Mouse (Mus musculus) left cerebral cortex, postnatal 10 days (tissue): ENCODE data around the gene Pkd1l2. TPM values are rescaled to one million over a fixed set of nuclear protein-coding genes. Genes with fewer than 3 reads are reported as not detected.
A peak's percentile ranks its signal among the peaks of the same experiment; 100 is the strongest.

Experiments
- DNase-seq, 2 experiments: peaks; one replicate each; pipeline ENCODE4 v3.0.0; 2021 to 2022; ENCODE audit warnings: low spot score in 2 of 2, mixed read lengths in 1 of 2; ENCODE audit errors: extremely low spot score in 1 of 2
- intact Hi-C: fragments of 180-260 bp; cut with DNase I; formaldehyde crosslinking; loops from one replicate; pipeline ENCODE4 v1.15.1; 2025
- total RNA-seq, 2 experiments: library from RNA; stranded (reverse); gene quantifications; 2 replicates each; pipeline ENCODE4 v1.2.3; 2021

Gene Pkd1l2
- total RNA-seq, 2 experiments from 2014 or later = not detected

DNA sequence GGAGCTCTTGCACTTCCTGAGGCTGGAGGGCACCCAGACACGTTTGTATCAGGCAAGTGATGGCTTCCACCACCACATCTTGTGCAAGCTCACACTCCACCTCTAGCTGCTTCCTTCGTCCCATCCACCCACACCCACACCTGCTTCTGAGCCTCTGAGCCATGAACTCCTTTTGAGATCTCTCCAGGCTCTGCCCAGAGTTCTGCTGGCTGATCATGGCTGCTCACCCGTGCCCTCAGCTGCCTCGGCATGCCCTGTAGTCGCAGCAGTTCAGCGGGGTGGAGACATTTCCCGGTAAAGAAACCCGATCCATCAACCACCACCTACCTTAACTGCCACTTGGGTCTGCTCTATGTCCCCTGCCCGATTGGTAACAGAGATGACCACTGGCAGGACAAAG, 30.9 kb downstream of the Pkd1l2 start:
- no peak for DNase-seq
- intact Hi-C loops = no loop called here

GRCm38 (mm10) chr8:117050763-117051162, 31.5 kb downstream of the Pkd1l2 start:
- intact Hi-C loops = no loop called here
- DNase-seq = no peak

DNA sequence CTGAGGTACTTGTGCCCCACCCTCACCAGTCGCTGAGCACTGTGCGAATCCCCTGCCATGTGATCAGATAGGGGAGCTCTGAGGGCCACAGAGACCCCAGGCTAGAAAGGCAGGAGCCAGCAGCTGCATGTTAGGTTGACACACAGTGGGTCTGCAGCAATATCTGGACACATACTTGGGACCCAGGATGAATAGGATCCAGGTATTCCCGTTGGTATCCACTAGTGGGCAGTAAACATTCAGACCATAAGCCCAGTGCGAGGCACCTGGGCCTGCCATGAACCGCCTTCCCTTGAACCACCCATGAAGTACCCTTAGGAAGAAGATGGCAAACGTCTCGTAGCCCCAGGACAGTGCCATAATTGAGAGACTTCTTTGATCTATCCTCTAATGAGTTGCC, 32.8 kb downstream of the Pkd1l2 start:
- intact Hi-C loops = no loop called here
- DNase-seq = no peak

- DNase-seq = no peak
- intact Hi-C loops = no loop called here
These were observed 38.7 kb downstream of the Pkd1l2 start for GRCm38 (mm10) chr8:117043584-117043983.

DNA sequence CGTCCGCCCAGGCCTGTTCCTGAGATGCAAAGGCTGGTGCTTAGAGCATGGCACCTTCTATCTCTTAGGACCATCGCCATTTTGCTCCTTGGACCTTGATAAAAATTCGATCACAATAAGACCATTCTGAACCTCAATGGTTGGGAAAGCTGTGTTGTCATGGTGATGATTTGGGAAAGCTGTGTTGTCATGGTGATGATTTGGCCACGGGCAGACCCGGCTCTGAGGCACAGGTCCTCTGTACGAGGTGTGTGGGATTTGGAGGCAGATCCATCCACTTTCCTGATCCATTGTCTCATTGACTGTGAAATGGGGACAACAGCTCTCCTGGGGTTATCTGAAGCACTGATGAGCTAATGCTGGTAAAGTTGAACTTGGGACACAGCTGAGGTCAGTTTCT, 42.4 kb downstream of the Pkd1l2 start:
- no peak for DNase-seq
- intact Hi-C loops = no loop called here

- no peak for DNase-seq
- intact Hi-C loops = no loop called here
These were observed 44.8 kb downstream of the Pkd1l2 start for GRCm38 (mm10) chr8:117037374-117037935.

DNA sequence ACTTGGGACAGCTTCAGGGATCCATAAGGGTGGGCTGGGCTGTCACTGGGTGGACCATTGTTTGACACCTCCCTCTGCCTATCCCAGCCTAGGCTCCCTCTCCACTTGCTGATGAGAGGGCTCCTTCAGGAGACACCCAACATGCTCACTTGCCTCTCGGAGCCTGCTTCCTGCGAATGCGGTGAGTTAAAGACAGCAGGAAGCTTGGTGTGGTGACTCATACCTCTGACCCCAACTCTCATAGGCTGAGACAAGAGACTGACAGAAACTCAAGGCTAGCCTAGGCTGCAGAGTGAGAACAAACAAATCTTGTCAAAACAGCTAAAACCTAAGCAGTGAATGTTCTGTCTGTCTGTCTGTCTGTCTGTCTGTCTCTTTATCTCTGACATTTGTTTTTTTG, 48.9 kb downstream of the Pkd1l2 start:
- intact Hi-C loops = no loop called here

DNA sequence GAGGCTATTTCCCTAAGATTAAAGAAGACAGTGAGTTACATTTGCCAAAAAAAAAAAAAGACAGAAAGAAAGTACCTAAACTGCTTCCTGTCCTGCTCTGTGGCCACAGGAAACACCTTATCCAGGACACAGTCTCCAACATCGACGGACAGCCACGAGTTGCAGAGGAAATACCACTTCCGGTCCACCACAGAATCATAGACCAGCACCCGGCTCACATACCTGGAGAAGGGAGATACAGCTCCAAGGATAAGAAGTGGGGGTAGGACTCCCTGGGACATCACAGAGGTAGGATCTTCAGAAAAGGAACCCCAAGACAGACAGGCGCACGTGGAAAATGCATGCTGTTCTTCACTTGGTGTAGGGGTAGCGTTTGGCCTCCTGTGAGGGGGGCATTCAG, 49.6 kb downstream of the Pkd1l2 start:
- intact Hi-C loops = no loop called here
- DNase-seq = no peak

More for the DNA sequence above, 48.9 kb downstream of the Pkd1l2 start:
- no peak for DNase-seq

- intact Hi-C loops = no loop called here
- DNase-seq = no peak
These were observed 50.8 kb downstream of the Pkd1l2 start for GRCm38 (mm10) chr8:117031476-117031875.

DNA sequence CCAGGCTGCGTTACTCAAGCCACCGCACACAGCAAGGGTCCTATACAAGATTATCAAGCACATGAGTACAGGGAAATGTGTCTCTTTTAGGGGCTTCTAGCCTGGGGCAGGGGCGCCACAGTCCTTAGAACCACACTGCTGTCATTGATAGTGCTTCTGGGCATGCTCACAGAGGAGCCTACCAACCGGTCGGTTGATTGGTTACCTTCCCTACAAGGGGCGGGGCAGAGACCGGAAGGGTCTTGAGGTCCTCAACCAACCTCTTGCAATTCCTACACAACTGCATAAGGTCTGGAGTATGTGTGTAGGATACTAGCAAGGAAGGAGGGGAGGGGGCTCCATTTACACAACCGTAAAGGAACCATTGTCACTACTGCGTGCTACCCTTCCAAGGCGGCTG, 53.6 kb downstream of the Pkd1l2 start:
- intact Hi-C loops = no loop called here
- DNase-seq = no peak

- no peak for DNase-seq
- intact Hi-C loops = no loop called here
These were observed 54.6 kb downstream of the Pkd1l2 start for GRCm38 (mm10) chr8:117027601-117028000.

- no peak for DNase-seq
- intact Hi-C loops = no loop called here
These were observed 59.8 kb downstream of the Pkd1l2 start for GRCm38 (mm10) chr8:117022297-117022993.

DNA sequence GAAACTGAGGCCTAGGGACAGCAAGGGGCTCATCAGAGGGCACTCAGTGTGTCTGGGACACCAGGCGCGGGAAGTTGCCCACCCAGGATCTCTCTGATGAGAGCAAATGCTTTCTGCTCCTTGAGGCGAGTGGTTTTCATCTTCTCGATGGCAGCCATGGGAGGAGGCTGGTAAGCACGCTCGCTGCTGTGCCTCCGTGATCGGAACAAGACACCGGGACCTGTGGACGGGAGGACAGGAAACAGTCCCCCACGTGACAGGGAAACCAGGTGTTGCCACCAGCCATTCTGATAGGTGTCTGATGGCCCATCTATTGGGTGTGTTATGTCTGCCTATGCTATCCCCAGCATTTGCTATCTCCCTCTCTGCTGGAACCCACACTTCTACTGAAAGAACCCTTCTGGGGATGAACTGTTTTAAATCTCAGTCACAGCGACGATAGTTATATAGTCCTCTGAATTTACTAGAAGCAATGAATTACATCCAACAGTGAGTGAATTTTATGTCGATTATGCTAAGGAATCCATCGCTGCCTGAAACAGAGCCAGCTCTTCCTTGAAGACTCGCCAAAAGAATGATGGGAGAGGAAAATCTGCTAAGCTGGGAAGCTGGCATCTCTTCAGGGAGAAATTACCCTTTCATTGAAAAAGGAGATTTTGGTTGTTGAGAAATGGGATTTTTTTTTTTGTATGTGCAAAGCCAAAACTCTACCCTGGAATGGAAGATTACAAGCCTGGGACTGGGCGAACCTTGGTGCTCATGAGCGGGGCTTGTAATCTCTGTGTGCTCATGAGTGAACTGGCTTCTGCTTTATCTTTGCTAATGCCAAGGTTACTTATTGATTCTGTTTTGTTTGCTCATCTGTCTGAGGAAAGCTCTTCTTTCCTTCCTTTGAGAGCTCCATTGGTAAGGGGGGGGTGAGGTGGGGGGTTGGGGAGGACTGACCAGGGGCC, 62.6 kb downstream of the Pkd1l2 start:
- DNase-seq = peak in 1 of 2 experiments; percentile 76
- intact Hi-C loops = no loop called here

- intact Hi-C loops = no loop called here
- DNase-seq = no peak
These were observed 64.4 kb downstream of the Pkd1l2 start for GRCm38 (mm10) chr8:117017896-117018295.

DNA sequence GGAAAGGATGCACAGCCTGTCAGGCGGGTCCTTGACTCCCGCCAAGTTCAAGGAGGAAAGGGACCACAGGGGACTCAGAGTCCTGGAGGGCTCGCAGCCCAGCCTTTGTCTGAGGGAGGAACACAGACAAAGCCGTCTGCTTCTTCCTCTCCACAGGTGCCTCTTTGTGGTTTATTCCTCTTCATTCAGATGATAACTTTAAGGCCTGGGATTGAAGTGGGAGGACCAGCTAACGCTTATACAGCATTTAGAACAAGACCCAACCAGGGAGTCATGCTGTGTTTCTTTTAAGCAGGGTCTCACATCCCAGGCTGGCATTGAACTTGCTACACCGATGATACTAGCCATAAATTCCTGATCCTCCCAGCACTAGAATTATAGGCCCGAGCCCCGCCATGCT, 65.2 kb downstream of the Pkd1l2 start:
- intact Hi-C loops = no loop called here
- DNase-seq = no peak

DNA sequence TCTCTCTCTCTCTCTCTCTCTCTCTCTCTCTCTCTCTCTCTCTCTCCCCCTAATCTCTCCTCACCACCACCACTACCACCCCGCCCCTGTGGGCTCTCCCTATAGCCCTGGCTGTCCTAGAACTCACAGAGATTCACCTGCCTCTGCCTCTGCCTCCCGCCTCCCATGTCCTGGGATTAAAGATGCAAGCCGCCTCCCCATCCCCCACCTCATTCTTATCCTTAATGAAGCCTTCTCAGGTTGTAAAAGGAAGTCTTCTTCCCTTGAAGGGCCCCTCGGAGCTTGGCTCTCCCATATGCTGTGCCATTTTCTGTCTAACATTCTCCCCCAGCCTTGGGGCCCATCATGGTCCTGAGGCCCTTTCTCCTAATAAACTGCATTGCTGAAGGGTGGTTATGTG, 66.6 kb downstream of the Pkd1l2 start:
- intact Hi-C loops = no loop called here
- DNase-seq = no peak

DNA sequence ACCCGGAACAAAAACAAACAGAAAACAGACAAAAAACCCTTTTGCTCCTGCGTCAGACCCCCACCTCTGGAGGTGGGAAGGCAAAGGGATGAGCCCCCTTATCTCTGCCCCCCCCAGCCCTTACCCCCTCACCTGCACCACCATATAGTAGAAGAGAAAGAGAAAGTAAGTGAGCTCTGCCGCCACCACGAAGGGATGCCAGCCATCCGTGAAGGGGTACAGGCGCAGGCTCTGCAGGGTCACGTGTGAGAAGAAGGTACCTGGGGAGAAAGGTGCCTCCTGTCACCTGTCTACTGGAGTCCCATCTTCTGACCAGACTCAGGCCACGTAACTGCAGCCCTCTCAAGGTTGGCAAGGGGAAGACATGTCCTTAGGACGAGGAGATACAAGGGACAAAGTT, 70.9 kb downstream of the Pkd1l2 start:
- intact Hi-C loops = no loop called here
- DNase-seq = no peak

DNA sequence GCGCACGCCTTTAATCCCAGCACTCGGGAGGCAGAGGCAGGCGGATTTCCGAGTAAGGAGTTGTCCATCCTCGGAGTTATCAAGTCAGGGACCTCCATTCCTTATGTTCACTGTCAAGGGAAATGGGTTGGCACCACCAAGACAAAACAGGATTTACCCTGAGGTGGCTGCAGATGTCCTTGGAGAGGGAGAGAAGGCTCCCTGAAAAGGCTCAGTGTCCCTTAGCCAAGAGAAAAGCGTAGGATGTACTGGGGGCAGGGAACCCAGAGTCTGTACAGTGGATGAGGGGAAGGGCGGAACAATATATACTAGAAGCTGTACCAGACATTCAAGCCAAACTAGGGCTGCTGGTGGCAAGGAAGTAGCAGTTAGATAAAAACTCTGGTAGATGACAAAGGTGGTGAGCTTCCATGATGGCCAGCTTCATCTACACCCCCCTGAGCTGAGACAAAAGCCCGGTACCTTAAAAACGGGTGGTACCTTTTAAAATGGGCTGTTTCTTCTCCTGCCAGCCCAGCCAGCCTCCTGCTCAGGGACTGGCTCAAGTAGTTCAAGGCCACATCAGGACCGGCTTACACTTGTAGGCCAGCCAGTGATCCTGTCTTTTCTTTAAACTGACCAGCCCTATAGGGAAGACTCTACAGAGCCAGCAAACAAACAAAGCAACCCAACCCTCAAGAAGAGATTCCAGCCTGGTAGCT, 88.1 kb downstream of the Pkd1l2 start:
- intact Hi-C loops = loop anchor here (10.0 kb wide), 1 partner anchor 481 kb away; no protein-coding TSS in a partner anchor
- no peak for DNase-seq
